9 mouse cellular contexts compared by ENCODE assay signal in the genomic region with DNA sequence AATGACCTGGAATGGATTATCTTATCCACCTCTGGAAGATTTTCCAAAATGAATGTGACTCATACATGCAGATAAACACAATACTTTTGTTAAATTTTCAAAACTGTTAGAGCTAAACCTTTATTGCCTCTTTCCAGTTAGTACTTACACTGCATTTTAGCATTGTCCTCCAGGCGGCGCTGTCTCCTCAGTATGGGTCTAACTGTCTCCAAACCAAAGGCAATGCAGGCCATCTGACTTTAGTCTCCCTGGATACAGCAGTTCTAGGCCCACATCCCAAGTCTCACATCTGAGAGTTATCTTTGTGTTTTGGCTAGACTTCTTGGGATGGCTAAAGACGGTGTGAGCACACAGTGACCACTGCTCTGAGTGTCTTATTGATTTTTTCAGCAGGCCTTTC.
DNase-seq lines count a peak whose midpoint lies in the region; ATAC-seq lines count a peak whose summit lies in the region.
"Had no signal": no experiment of that assay in that cellular context is flagged by ENCODE, and none has a peak within 500 bp of the region (broad histone marks: within the 10 kb centered on the region; RNA-seq: fewer than 3 reads in every experiment).

No protein-coding gene starts in this region.

- 23% methylated on average over 3 of the region's 3 CpGs for WGBS in kidney, embryonic 16.5 days

- intact Hi-C loops in left cerebral cortex, postnatal 4 days (cut with DNase I) = no loop called here

- H3K27ac ChIP-seq in kidney, embryonic 16.5 days (ENCODE audit: low read length) = no peak overlapping the region
- H3K27ac ChIP-seq: embryonic facial prominence, embryonic 12.5 days had no signal

- no peaks in the 10 kb centered on the region for H3K36me3 ChIP-seq in kidney, embryonic 16.5 days (ENCODE audit: insufficient read depth, low read length)
- H3K36me3 ChIP-seq: embryonic facial prominence, embryonic 12.5 days had no signal

- H3K9me3 ChIP-seq in kidney, embryonic 16.5 days (ENCODE audit: low read length) = no peaks in the 10 kb centered on the region
- H3K9me3 ChIP-seq: embryonic facial prominence, embryonic 12.5 days had no signal

- 0 out of 2 replicates have a peak, but pooled peaks cover 5% of the 10 kb centered on the region for H3K4me1 ChIP-seq in kidney, embryonic 16.5 days (ENCODE audit: insufficient read depth, low read length)
- H3K4me1 ChIP-seq: embryonic facial prominence, embryonic 12.5 days had no signal

- no peaks in the 10 kb centered on the region for H3K27me3 ChIP-seq in kidney, embryonic 16.5 days (ENCODE audit: insufficient read depth, low read length)
- H3K27me3 ChIP-seq: embryonic facial prominence, embryonic 12.5 days had no signal

- DNase-seq in kidney, adult 18-20 months = peak; percentile 59
- peak; percentile 32 for DNase-seq in c-Kit-positive CD71-positive TER-119-negative erythroid progenitor cells, embryonic 14.5 days (ENCODE audit: low read depth)
- peak; percentile 60 for DNase-seq in forelimb bud, embryonic 11.5 days (ENCODE audit: low read depth, low spot score)
- DNase-seq in left cerebral cortex, postnatal 4 days = peak; percentile 82
- peak; percentile 60 for DNase-seq in thymus, adult 18-20 months

- ATAC-seq in kidney, embryonic 16.5 days (ENCODE audit: low FRiP score, low TSS enrichment) = no peak
- peak; percentile 87 for ATAC-seq in inflammation-experienced regulatory T-cells, adult 6 months
- ATAC-seq in neutrophil, adult 5-6 weeks (ENCODE audit: extremely low read depth, insufficient number of reproducible peaks, low FRiP score, poor library complexity, severe bottlenecking) = peak; percentile 81

- H3K4me2 ChIP-seq in kidney, embryonic 16.5 days (replicated peaks; ENCODE audit: low read depth, low read length) = no peak overlapping the region
- H3K4me2 ChIP-seq: embryonic facial prominence, embryonic 12.5 days had no signal

- no peak overlapping the region for H3K4me3 ChIP-seq in kidney, embryonic 16.5 days (ENCODE audit: low read length)
- H3K4me3 ChIP-seq: embryonic facial prominence, embryonic 12.5 days had no signal

- no peak overlapping the region for H3K9ac ChIP-seq in kidney, embryonic 16.5 days (replicated peaks; ENCODE audit: low read length)
- H3K9ac ChIP-seq: embryonic facial prominence, embryonic 12.5 days had no signal

Comparison
In these comparisons a context has a peak if more than half of its experiments do, and no peak if none do; other contexts are left out.
1. DNase-seq: peak in every context shown above with its lines; median percentile 82 in left cerebral cortex, postnatal 4 days; 60 in forelimb bud, embryonic 11.5 days; 60 in thymus, adult 18-20 months; 59 in kidney, adult 18-20 months; 32 in c-Kit-positive CD71-positive TER-119-negative erythroid progenitor cells, embryonic 14.5 days.